Mouse (Mus musculus): ENCODE results near the gene Cry2. TPM values are rescaled to one million over a fixed set of nuclear protein-coding genes. Genes with fewer than 3 reads are reported as not detected.

Cry2 gene
- 18.3 and 19.8 TPM in 2 replicates for polyA plus RNA-seq (2012; rRNA removed)

GRCm38 (mm10) chr2:92433578-92434374, at the start of gene Cry2:
Gene Cry2 (minus strand): TSS chr2:92434043.

GRCm38 (mm10) chr2:92459921-92460707, 26.3 kb upstream of the Cry2 start, which contains the start of gene Slc35c1:
Gene Slc35c1 (minus strand): TSS chr2:92460538.

DNA sequence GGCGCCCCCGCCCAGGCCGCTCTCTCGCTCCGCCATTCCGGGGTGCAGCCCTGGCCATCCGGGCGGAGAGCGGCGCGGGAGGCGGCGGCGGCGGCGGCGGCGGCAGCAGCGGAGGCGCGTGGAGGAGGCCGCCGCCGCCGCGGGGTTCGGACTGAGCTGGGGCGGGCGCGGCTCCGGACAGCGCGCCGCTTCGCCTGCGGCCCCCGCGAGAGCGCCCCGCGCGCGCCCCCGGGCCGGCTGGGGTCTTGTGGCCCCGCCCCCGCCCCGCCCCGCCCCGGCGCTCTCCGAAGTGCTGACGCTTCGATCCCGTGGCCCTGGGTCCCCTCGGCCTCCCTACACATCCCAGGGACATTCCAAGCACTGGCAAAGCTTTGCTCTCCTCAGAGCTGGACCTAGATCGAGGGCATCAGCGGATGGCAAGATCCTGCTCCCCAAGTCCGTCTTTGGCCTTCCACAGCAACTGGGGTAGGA, 32.7 kb downstream of the Cry2 start, which contains the start of gene Mapk8ip1:
Mapk8ip1 (minus strand) TSS at position 173 of the 471 bp plus-strand sequence.

GRCm38 (mm10) chr2:92381901-92382588, 51.8 kb downstream of the Cry2 start, which contains the start of gene 1700029I15Rik:
Gene 1700029I15Rik (plus strand): TSS chr2:92382538.

GRCm38 (mm10) chr2:92374514-92374913, 59.3 kb downstream of the Cry2 start, which contains the start of the genes Pex16 and Large2:
Gene Pex16 (plus strand): TSS chr2:92374676.
Gene Large2 (minus strand): TSS chr2:92374869.

Other genes with a start within 250 kb of the Cry2 start
- gene Pex16, start 59.4 kb downstream of the Cry2 start, polyA plus RNA-seq (2012; rRNA removed) = 24.7 and 34.5 TPM in 2 replicates
- 12.7 and 14.7 TPM in 2 replicates for gene Large2, start 59.2 kb downstream of the Cry2 start, polyA plus RNA-seq (2012; rRNA removed)
- 2.3 and 2.9 TPM in 2 replicates for gene 1700029I15Rik, start 51.5 kb downstream of the Cry2 start, polyA plus RNA-seq (2012; rRNA removed)
- 76.2 and 89.1 TPM in 2 replicates for gene Mapk8ip1, start 32.8 kb downstream of the Cry2 start, polyA plus RNA-seq (2012; rRNA removed)
- 4.8 and 7.7 TPM in 2 replicates for gene Slc35c1, start 26.5 kb upstream of the Cry2 start, polyA plus RNA-seq (2012; rRNA removed)
- 8.2 and 9.8 TPM in 2 replicates for gene Chst1, start 165.7 kb upstream of the Cry2 start, polyA plus RNA-seq (2012; rRNA removed)